Mouse (Mus musculus) forebrain, embryonic 12.5 days (tissue): ENCODE data around the gene Srd5a1. TPM values are rescaled to one million over a fixed set of nuclear protein-coding genes. Genes with fewer than 3 reads are reported as not detected.
"Not testable (repeated sequence)": the region's sequence is repeated elsewhere in the genome, so short reads cannot be mapped to it uniquely, and the experiment has no call there.

Experiments
- ATAC-seq: fragments of 200-750 bp; cut with Nextera tagmentation; 2 replicates; pipeline ENCODE4 v1.8.0; 2017; ENCODE audit warnings: moderate TSS enrichment; ENCODE audit not compliant: low FRiP score
- H3K27ac ChIP-seq: fragments of 300-500 bp; sonication (generic); 2 replicates; pipeline ENCODE4 v1.5.1; 2016; ENCODE audit warnings: mild to moderate bottlenecking
- H3K27me3 ChIP-seq: fragments of 300-500 bp; sonication (generic); 2 replicates; pipeline ENCODE4 v1.6.1; 2016; ENCODE audit warnings: mild to moderate bottlenecking
- H3K36me3 ChIP-seq: fragments of 300-500 bp; sonication (generic); replicated peaks from 2 replicates; pipeline ENCODE4 v1.6.1; 2016; ENCODE audit warnings: mild to moderate bottlenecking
- H3K4me1 ChIP-seq: fragments of 300-500 bp; sonication (generic); 2 replicates; pipeline ENCODE4 v1.6.1; 2016
- H3K4me2 ChIP-seq: fragments of 300-500 bp; sonication (generic); 2 replicates; pipeline ENCODE4 v1.6.1; 2016; ENCODE audit warnings: mild to moderate bottlenecking, moderate library complexity
- H3K4me3 ChIP-seq: fragments of 300-500 bp; sonication (generic); replicated peaks from 2 replicates; pipeline ENCODE4 v1.5.1; 2016; ENCODE audit warnings: mild to moderate bottlenecking
- H3K9ac ChIP-seq: fragments of 300-500 bp; sonication (generic); 2 replicates; pipeline ENCODE4 v1.6.1; 2016; ENCODE audit warnings: mild to moderate bottlenecking
- H3K9me3 ChIP-seq: fragments of 300-500 bp; sonication (generic); 2 replicates; pipeline ENCODE4 v1.6.1; 2016
- WGBS: fragments of 180-500 bp; shearing (Covaris S2); methylation state at CpG from one replicate; pipeline ENCODE4 v1.1.7; 2016; 5-methylcytosine and 5-hydroxymethylcytosine counted together
- polyA plus RNA-seq: library from polyadenylated mRNA; unstranded; fragments of >200 nt; fragmentation: Nextera tagmentation; extraction: Ambion mirVana; gene quantifications from 2 replicates; pipeline ENCODE4 v1.2.1, GENCODE M21; 2016

The Srd5a1 gene
- polyA plus RNA-seq, 1 experiment from 2014 or later, result 21.8 TPM

- Histone ChIP-seq H3K4me2 (no peak overlapping the region), H3K4me3 (no peak overlapping the region), H3K9me3 (no peaks in the 10 kb centered on the region), H3K4me1 (no peaks in the 10 kb centered on the region), H3K9ac (no peak overlapping the region), H3K27ac (no peak overlapping the region), H3K27me3 (no peaks in the 10 kb centered on the region), H3K36me3 (0 out of 2 replicates have a peak, but pooled peaks cover under 1% of the 10 kb centered on the region)
- 96% methylated on average over 5 of the region's 5 CpGs for WGBS
- no peak for ATAC-seq
Measured at GRCm38 (mm10) chr13:69591338-69591737, 19.9 kb downstream of the Srd5a1 start.

- no peak overlapping the region for H3K9ac ChIP-seq
- no peak overlapping the region for H3K4me2 ChIP-seq
- 80% methylated on average over 6 of the region's 6 CpGs for WGBS
Measured at GRCm38 (mm10) chr13:69588263-69588662, 23.0 kb downstream of the Srd5a1 start.

GRCm38 (mm10) chr13:69587849-69588248 lies 23.4 kb downstream of the Srd5a1 start:
- no peaks in the 10 kb centered on the region for H3K4me1 ChIP-seq
- H3K4me2 ChIP-seq, result no peak overlapping the region
- ATAC-seq, result no peak
- no peak overlapping the region for H3K4me3 ChIP-seq
- no peak overlapping the region for H3K27ac ChIP-seq
- no peaks in the 10 kb centered on the region for H3K36me3 ChIP-seq
- no peak overlapping the region for H3K9ac ChIP-seq
- H3K27me3 ChIP-seq, result no peaks in the 10 kb centered on the region
- WGBS, result 84% methylated on average over 3 of the region's 3 CpGs
- no peaks in the 10 kb centered on the region for H3K9me3 ChIP-seq

More at GRCm38 (mm10) chr13:69588263-69588662, 23.0 kb downstream of the Srd5a1 start:
- Histone ChIP-seq H3K4me1 (no peaks in the 10 kb centered on the region), H3K27me3 (no peaks in the 10 kb centered on the region), H3K4me3 (no peak overlapping the region), H3K9me3 (no peaks in the 10 kb centered on the region), H3K36me3 (no peaks in the 10 kb centered on the region), H3K27ac (no peak overlapping the region)
- ATAC-seq, result no peak

- no peaks in the 10 kb centered on the region for H3K27me3 ChIP-seq
- no peak for ATAC-seq
- H3K4me3 ChIP-seq, result no peak overlapping the region
- H3K4me2 ChIP-seq, result no peak overlapping the region
- H3K27ac ChIP-seq, result no peak overlapping the region
- WGBS, result 56% methylated on average over 10 of the region's 10 CpGs
- H3K36me3 ChIP-seq, result no peaks in the 10 kb centered on the region
- H3K9me3 ChIP-seq, result no peaks in the 10 kb centered on the region
- H3K4me1 ChIP-seq, result no peaks in the 10 kb centered on the region
- H3K9ac ChIP-seq, result no peak overlapping the region
Measured at GRCm38 (mm10) chr13:69586337-69586736, 24.9 kb downstream of the Srd5a1 start.

- H3K9me3 ChIP-seq, result no peaks in the 10 kb centered on the region
- H3K36me3 ChIP-seq, result no peaks in the 10 kb centered on the region
- ATAC-seq, result no peak
- no peaks in the 10 kb centered on the region for H3K27me3 ChIP-seq
- H3K4me1 ChIP-seq, result no peaks in the 10 kb centered on the region
- H3K4me2 ChIP-seq, result no peak overlapping the region
- H3K4me3 ChIP-seq, result no peak overlapping the region
- WGBS, result 65% methylated on average over 6 of the region's 6 CpGs
- H3K27ac ChIP-seq, result no peak overlapping the region
- H3K9ac ChIP-seq, result no peak overlapping the region
Measured at GRCm38 (mm10) chr13:69585828-69586227, 25.4 kb downstream of the Srd5a1 start.

GRCm38 (mm10) chr13:69583591-69583990 lies 27.7 kb downstream of the Srd5a1 start:
- Histone ChIP-seq H3K27ac (no peak overlapping the region), H3K9ac (no peak overlapping the region), H3K9me3 (no peaks in the 10 kb centered on the region), H3K36me3 (no peaks in the 10 kb centered on the region), H3K4me3 (no peak overlapping the region), H3K4me1 (no peaks in the 10 kb centered on the region), H3K4me2 (no peak overlapping the region), H3K27me3 (no peaks in the 10 kb centered on the region)
- WGBS, result 89% methylated on average over 6 of the region's 6 CpGs
- ATAC-seq, result no peak

- H3K36me3 ChIP-seq, result no peaks in the 10 kb centered on the region
- WGBS, result 88% methylated on average over 6 of the region's 6 CpGs
- H3K27ac ChIP-seq, result no peak overlapping the region
Measured at GRCm38 (mm10) chr13:69582411-69582810, 28.8 kb downstream of the Srd5a1 start.

GRCm38 (mm10) chr13:69577181-69577834 lies 33.9 kb downstream of the Srd5a1 start:
- ATAC-seq, result no peak
- Histone ChIP-seq H3K36me3 (no peaks in the 10 kb centered on the region), H3K9me3 (no peaks in the 10 kb centered on the region), H3K27me3 (no peaks in the 10 kb centered on the region), H3K4me2 (no peak overlapping the region), H3K4me3 (no peak overlapping the region), H3K27ac (no peak overlapping the region), H3K4me1 (no peaks in the 10 kb centered on the region), H3K9ac (no peak overlapping the region)
- WGBS, result 92% methylated on average over 16 of the region's 16 CpGs

More at GRCm38 (mm10) chr13:69582411-69582810, 28.8 kb downstream of the Srd5a1 start:
- ATAC-seq, result no peak
- Histone ChIP-seq H3K9ac (no peak overlapping the region), H3K4me2 (no peak overlapping the region), H3K4me3 (no peak overlapping the region), H3K27me3 (no peaks in the 10 kb centered on the region), H3K4me1 (no peaks in the 10 kb centered on the region), H3K9me3 (no peaks in the 10 kb centered on the region)

- WGBS, result 64% methylated on average over 11 of the region's 11 CpGs
- Histone ChIP-seq H3K27ac (no peak overlapping the region), H3K9me3 (no peaks in the 10 kb centered on the region), H3K4me3 (no peak overlapping the region), H3K27me3 (no peaks in the 10 kb centered on the region), H3K4me2 (no peak overlapping the region), H3K9ac (no peak overlapping the region; the same call in 1 of the 2 replicates), H3K4me1 (no peaks in the 10 kb centered on the region), H3K36me3 (no peaks in the 10 kb centered on the region)
- no peak for ATAC-seq
Measured at GRCm38 (mm10) chr13:69576676-69577075, 34.6 kb downstream of the Srd5a1 start.

GRCm38 (mm10) chr13:69572594-69572993 lies 38.6 kb downstream of the Srd5a1 start:
- Histone ChIP-seq H3K36me3 (no peaks in the 10 kb centered on the region), H3K4me3 (no peak overlapping the region), H3K9ac (no peak overlapping the region), H3K4me2 (no peak overlapping the region), H3K4me1 (no peaks in the 10 kb centered on the region), H3K9me3 (no peaks in the 10 kb centered on the region), H3K27me3 (no peaks in the 10 kb centered on the region), H3K27ac (no peak overlapping the region)
- no peak for ATAC-seq
- 92% methylated on average over 3 of the region's 3 CpGs for WGBS

GRCm38 (mm10) chr13:69569201-69569600 lies 42.0 kb downstream of the Srd5a1 start:
- Histone ChIP-seq H3K27ac (no peak overlapping the region), H3K36me3 (no peaks in the 10 kb centered on the region), H3K9me3 (no peaks in the 10 kb centered on the region), H3K4me3 (no peak overlapping the region), H3K4me1 (no peaks in the 10 kb centered on the region), H3K4me2 (no peak overlapping the region), H3K27me3 (no peaks in the 10 kb centered on the region), H3K9ac (no peak overlapping the region)
- WGBS, result 86% methylated on average over 9 of the region's 9 CpGs
- no peak for ATAC-seq

- H3K36me3 ChIP-seq, H3K9me3 ChIP-seq, H3K27me3 ChIP-seq, H3K27ac ChIP-seq, H3K4me3 ChIP-seq, H3K9ac ChIP-seq, ATAC-seq, H3K4me2 ChIP-seq, H3K4me1 ChIP-seq: not testable (repeated sequence)
- WGBS, result 94% methylated on average over 4 of the region's 4 CpGs
Measured at GRCm38 (mm10) chr13:69565401-69565800, 45.8 kb downstream of the Srd5a1 start.

- H3K4me3 ChIP-seq, result no peak overlapping the region
- H3K27me3 ChIP-seq, result no peaks in the 10 kb centered on the region
- H3K9me3 ChIP-seq, result no peaks in the 10 kb centered on the region
- H3K27ac ChIP-seq, result no peak overlapping the region
- no peak overlapping the region for H3K4me2 ChIP-seq
- H3K4me1 ChIP-seq, result peaks cover 6% of the 10 kb centered on the region
- ATAC-seq, result no peak
- no peaks in the 10 kb centered on the region for H3K36me3 ChIP-seq
- no peak overlapping the region for H3K9ac ChIP-seq
Measured at GRCm38 (mm10) chr13:69564573-69564972, 46.7 kb downstream of the Srd5a1 start.
